Mouse (Mus musculus) cerebellum, adult 2 months (tissue): ENCODE results near the gene Fam107b.

Experiments
- CTCF ChIP-seq: fragments of 200-500 bp; IDR thresholded peaks from 2 replicates; pipeline ENCODE4 v1.5.1; 2011; ENCODE audit warnings: low read depth, mild to moderate bottlenecking, control low read depth, low read length, moderate library complexity, borderline replicate concordance; ENCODE audit not compliant: insufficient read depth
- POLR2A ChIP-seq: fragments of 200-500 bp; IDR thresholded peaks from 2 replicates; pipeline ENCODE4 v1.6.1; 2011; ENCODE audit warnings: low read length, control low read depth, borderline replicate concordance; ENCODE audit not compliant: insufficient read depth

- TF ChIP-seq CTCF (no peak), POLR2A (no peak)
These were observed 185.6 kb downstream of the Fam107b start for GRCm38 (mm10) chr2:3755936-3756335.
